Mouse (Mus musculus): Measurements from ENCODE around the gene Limch1.

GRCm38 (mm10) chr5:66959968-66960367, 214.3 kb downstream of the Limch1 start:
- TF ChIP-seq POLR2A (IDR thresholded peaks at IDR 0.05; ENCODE audit: control insufficient read depth, extremely low read depth, insufficient read depth, low read length, poor library complexity) (no peak), CTCF (IDR thresholded peaks at IDR 0.05; ENCODE audit: borderline replicate concordance, control insufficient read depth, extremely low read depth, insufficient read depth, low read length, poor library complexity) (no peak)

All from thymus, adult 2 months (tissue).